Comparison of ENCODE assay signal across 28 mouse cellular contexts in the genomic region with DNA sequence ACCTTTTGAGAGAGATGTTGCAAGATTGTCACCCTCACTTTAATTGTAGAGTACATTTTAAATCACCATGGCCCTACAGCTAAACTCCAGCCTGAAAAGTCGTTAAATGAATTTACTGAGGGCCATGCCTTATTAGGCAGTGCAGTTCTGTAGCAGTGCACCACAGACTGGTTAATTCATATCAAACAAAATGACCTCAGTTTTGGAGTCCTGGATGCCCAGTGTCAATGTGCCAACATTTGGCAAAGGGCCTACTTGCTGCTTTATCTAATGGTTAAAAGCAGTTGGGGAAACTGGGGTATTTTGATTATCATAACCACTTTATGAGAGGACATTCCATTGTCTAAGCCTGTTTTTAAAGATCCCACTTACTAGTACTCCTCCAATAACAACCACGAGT.
"Had no signal": no experiment of that assay in that cellular context is flagged by ENCODE, and none has a peak within 500 bp of the region (broad histone marks: within the 10 kb centered on the region; RNA-seq: fewer than 3 reads in every experiment).

No protein-coding gene starts in this region.

- H3K9me3 ChIP-seq: embryonic facial prominence, embryonic 12.5 days; embryonic facial prominence, embryonic 13.5 days; embryonic facial prominence, embryonic 15.5 days; forebrain, embryonic 10.5 days; forebrain, embryonic 12.5 days; forebrain, embryonic 13.5 days; forebrain, embryonic 15.5 days had no signal

- DNase-seq: cerebellum, adult 2 months; cerebellum, adult 8-10 months; cerebellum, adult 9-10 months; cerebellum, adult 9-11 months; cerebellum, postnatal 10 days; cerebellum, postnatal 14 days; cerebellum, postnatal 25 days; cerebellum, postnatal 36 days; embryo, embryonic 11 days; forebrain, postnatal 0 days; gastrocnemius, adult 2 months; gastrocnemius, postnatal 10 days; gastrocnemius, postnatal 14 days; gastrocnemius, postnatal 25 days; gastrocnemius, postnatal 36 days; heart, adult 11 months; heart, adult 18-20 months; heart, adult 2 months had no signal

- H3K36me3 ChIP-seq: forebrain, embryonic 15.5 days had no signal

- H3K27ac ChIP-seq: embryonic facial prominence, embryonic 12.5 days; embryonic facial prominence, embryonic 13.5 days; embryonic facial prominence, embryonic 15.5 days; forebrain, embryonic 10.5 days; forebrain, embryonic 12.5 days; forebrain, embryonic 13.5 days; forebrain, embryonic 15.5 days; gastrocnemius, adult 2 months; heart, adult 2 months had no signal

- H3K4me1 ChIP-seq: embryonic facial prominence, embryonic 12.5 days; embryonic facial prominence, embryonic 13.5 days; embryonic facial prominence, embryonic 15.5 days; forebrain, embryonic 10.5 days; forebrain, embryonic 12.5 days; forebrain, embryonic 13.5 days; forebrain, embryonic 15.5 days had no signal

- ATAC-seq: forebrain, embryonic 13.5 days; forebrain, embryonic 14.5 days; forebrain, embryonic 15.5 days; forebrain, embryonic 16.5 days; forebrain, postnatal 0 days had no signal

- H3K27me3 ChIP-seq: embryonic facial prominence, embryonic 12.5 days; embryonic facial prominence, embryonic 13.5 days; embryonic facial prominence, embryonic 15.5 days; forebrain, embryonic 12.5 days; forebrain, embryonic 13.5 days; forebrain, embryonic 15.5 days had no signal

- H3K4me3 ChIP-seq: embryonic facial prominence, embryonic 12.5 days; embryonic facial prominence, embryonic 13.5 days; embryonic facial prominence, embryonic 15.5 days; erythroblast, embryonic 14.5 days; forebrain, embryonic 10.5 days; forebrain, embryonic 12.5 days; forebrain, embryonic 13.5 days; forebrain, embryonic 15.5 days; gastrocnemius, adult 2 months; heart, adult 2 months had no signal
